Mouse (Mus musculus): ENCODE measurements around the gene Mdh2. TPM values are rescaled to one million over a fixed set of nuclear protein-coding genes. Genes with fewer than 3 reads are reported as not detected.

Mdh2 gene
- polyA plus RNA-seq, 1 experiment from 2014 or later: 588 TPM

DNA sequence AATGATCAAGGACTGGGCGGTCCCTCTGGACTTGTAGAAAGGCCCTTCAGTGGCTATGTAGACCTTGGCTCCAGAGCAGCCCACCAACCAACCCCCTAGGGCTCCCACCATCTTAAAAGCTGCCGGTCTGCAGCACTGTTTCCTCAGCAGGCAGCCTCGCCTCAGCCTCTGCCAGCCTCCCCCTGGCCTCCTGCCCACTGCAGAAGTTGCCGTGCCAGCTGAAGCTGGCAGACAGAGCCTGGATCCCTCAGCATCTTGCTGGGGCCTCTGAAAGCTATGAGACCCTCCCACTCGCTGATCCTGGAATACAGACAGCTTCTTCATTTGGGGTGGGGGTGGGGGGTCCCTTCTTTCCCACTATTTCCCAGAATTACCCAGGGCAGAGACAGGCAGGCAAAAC is 34.7 kb downstream of the Mdh2 start:
- no peaks in the 10 kb centered on the region for H3K9me3 ChIP-seq (replicated peaks)
- no peak overlapping the region for H3K4me2 ChIP-seq
- H3K4me1 ChIP-seq: no peaks in the 10 kb centered on the region
- peaks cover 4% of the 10 kb centered on the region; the same call in 1 of the 2 replicates for H3K27me3 ChIP-seq
- 73% methylated on average over 5 of the region's 5 CpGs for WGBS
- H3K27ac ChIP-seq: no peak overlapping the region
- H3K9ac ChIP-seq: no peak overlapping the region
- H3K4me3 ChIP-seq (replicated peaks): no peak overlapping the region
- no peaks in the 10 kb centered on the region for H3K36me3 ChIP-seq
- ATAC-seq (replicated peaks; ENCODE audit: low FRiP score): no peak

DNA sequence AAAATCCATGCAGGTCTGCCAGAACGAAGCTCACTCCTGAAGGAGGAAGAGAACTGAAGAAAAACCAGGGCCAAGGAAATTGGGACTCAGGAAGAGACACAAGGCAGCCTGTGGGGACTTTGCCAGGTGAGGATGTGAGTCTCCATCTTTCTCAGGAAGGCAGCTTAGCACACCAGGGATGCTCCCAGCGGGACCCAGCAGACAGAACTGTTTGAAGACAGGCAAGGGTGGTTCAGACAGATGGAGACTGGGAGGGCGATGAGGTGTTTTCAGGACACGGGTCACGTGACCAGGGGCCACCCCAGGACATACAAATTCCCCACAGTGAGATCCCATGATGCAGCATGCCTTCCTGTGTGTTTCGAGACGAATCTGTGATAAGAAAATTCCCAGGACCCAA is 40.2 kb downstream of the Mdh2 start:
- ATAC-seq (replicated peaks; ENCODE audit: low FRiP score): no peak
- no peaks in the 10 kb centered on the region for H3K36me3 ChIP-seq
- H3K27me3 ChIP-seq: peaks cover 35% of the 10 kb centered on the region; the same call in 1 of the 2 replicates
- 45% methylated on average over 7 of the region's 7 CpGs for whole genome bisulfite sequencing
- H3K9me3 ChIP-seq (replicated peaks): no peaks in the 10 kb centered on the region
- H3K4me1 ChIP-seq: no peaks in the 10 kb centered on the region
- no peak overlapping the region for H3K27ac ChIP-seq
- no peak overlapping the region for H3K9ac ChIP-seq
- no peak overlapping the region for H3K4me2 ChIP-seq
- no peak overlapping the region for H3K4me3 ChIP-seq (replicated peaks)

DNA sequence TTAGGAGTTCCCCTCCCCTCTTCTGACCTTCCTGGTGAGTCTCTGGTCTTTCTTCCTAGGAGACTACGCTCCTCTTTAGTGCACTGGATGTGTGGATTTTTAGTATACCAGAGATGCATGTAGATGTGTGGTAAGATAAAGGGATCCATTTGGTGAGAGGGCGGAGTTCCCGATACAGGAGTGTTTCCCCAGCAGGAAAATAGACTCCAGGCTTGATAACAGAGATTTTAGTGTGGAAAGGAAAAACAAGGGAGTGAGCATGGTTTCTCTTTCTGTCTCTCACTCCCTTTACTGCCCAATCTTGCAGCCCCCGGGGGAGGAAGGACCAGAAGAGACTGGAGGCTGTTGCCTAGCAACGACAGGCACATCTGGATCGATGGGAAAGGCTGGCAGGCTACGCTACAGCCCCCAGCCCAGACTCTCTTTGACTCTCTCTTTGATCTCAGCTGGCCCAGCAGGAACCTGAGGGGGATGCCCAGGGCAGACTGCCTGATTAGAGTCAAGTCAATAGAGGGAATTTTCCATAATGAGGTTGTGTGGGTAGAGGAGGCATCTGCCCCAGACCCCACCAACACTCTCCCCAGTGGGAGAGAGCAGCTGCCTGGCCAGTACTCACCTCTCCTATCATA is 44.1 kb downstream of the Mdh2 start:
- no peak for ATAC-seq (replicated peaks; ENCODE audit: low FRiP score)
- no peak overlapping the region for H3K9ac ChIP-seq
- H3K4me3 ChIP-seq (replicated peaks): no peak overlapping the region
- no peak overlapping the region for H3K4me2 ChIP-seq
- H3K27me3 ChIP-seq: peaks cover 35% of the 10 kb centered on the region; the same call in 1 of the 2 replicates
- WGBS: 25% methylated on average over 7 of the region's 7 CpGs
- H3K36me3 ChIP-seq: no peaks in the 10 kb centered on the region
- no peak overlapping the region for H3K27ac ChIP-seq
- H3K4me1 ChIP-seq: no peaks in the 10 kb centered on the region
- H3K9me3 ChIP-seq (replicated peaks): no peaks in the 10 kb centered on the region

DNA sequence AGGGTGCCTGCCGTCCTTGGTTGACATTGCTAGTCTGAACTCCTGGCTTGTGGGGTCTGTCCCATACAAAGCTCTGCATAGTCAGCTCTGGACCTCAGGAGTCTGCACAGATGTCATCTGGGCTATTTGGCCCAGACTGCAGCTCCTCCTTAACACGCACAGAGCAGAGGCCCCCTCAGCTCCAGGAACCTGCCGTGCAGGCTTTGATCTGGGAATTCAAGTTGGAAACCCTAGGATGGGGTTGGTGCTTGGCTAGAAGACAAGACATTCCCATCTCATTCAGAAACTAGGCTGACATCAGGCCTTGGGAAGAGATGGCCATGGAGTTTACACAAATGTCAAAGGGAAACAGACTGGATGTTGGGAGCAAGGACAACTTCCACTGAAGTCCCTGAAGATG is 46.2 kb downstream of the Mdh2 start:
- no peaks in the 10 kb centered on the region for H3K9me3 ChIP-seq (replicated peaks)
- H3K4me3 ChIP-seq (replicated peaks): no peak overlapping the region
- no peak overlapping the region for H3K27ac ChIP-seq
- no peaks in the 10 kb centered on the region for H3K36me3 ChIP-seq
- H3K4me2 ChIP-seq: no peak overlapping the region
- WGBS: 48% methylated on average over 3 of the region's 3 CpGs
- no peak overlapping the region for H3K9ac ChIP-seq
- H3K4me1 ChIP-seq: no peaks in the 10 kb centered on the region
- peaks cover 21% of the 10 kb centered on the region; the same call in 1 of the 2 replicates for H3K27me3 ChIP-seq
- no peak for ATAC-seq (replicated peaks; ENCODE audit: low FRiP score)

DNA sequence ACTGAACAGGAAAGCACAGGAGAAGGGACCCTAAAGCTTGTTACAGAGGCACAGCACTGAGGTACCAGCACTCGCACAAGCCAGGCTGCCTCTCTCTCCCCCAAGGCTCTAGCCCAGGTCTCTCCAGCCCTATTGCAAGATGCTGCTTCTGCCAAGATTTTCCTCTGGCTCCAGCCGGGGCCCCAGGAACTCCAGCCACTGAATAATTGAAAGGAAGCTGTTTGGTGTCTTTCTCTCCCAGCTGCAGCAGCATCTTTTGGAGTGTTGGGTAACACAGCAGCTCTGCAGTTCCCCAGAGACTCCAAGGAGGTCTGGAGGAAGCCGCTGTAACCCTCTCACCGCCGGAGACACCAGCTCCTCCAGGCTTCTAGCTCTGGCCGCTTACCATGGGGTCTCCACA is 47.9 kb downstream of the Mdh2 start:
- H3K27me3 ChIP-seq: peaks cover 15% of the 10 kb centered on the region; the same call in 1 of the 2 replicates
- no peaks in the 10 kb centered on the region for H3K9me3 ChIP-seq (replicated peaks)
- H3K4me1 ChIP-seq: no peaks in the 10 kb centered on the region
- no peak overlapping the region for H3K9ac ChIP-seq
- H3K4me2 ChIP-seq: no peak overlapping the region
- no peak overlapping the region for H3K4me3 ChIP-seq (replicated peaks)
- H3K27ac ChIP-seq: no peak overlapping the region
- no peak for ATAC-seq (replicated peaks; ENCODE audit: low FRiP score)
- H3K36me3 ChIP-seq: no peaks in the 10 kb centered on the region
- WGBS: 47% methylated on average over 6 of the region's 6 CpGs

DNA sequence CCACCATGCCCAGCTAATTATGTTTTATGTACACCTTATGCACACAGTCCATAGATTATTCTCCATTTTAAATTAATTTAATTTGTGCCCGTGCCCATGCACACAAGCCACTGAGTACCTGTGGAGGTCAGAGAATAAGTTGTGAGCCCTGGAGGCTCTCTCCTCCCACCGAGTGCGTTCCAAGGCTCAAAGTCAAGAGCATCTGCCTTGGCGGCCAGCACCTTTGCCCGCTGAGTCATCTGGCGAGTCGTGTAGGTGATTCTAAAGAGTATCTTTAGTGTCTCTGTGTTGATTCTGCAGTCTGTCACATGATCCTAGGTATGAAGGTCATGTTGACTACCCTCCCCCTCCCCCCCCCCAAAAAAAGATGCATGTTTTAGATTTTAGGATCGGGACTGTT is 51.1 kb downstream of the Mdh2 start:
- H3K36me3 ChIP-seq: no peaks in the 10 kb centered on the region
- no peak overlapping the region for H3K4me3 ChIP-seq (replicated peaks)
- H3K9me3 ChIP-seq (replicated peaks): no peaks in the 10 kb centered on the region
- no peak overlapping the region for H3K4me2 ChIP-seq
- ATAC-seq (replicated peaks; ENCODE audit: low FRiP score): no peak
- peaks cover under 1% of the 10 kb centered on the region for H3K4me1 ChIP-seq
- peaks cover under 1% of the 10 kb centered on the region for H3K27me3 ChIP-seq
- no peak overlapping the region for H3K9ac ChIP-seq
- WGBS: 84% methylated on average over 8 of the region's 8 CpGs
- no peak overlapping the region for H3K27ac ChIP-seq

DNA sequence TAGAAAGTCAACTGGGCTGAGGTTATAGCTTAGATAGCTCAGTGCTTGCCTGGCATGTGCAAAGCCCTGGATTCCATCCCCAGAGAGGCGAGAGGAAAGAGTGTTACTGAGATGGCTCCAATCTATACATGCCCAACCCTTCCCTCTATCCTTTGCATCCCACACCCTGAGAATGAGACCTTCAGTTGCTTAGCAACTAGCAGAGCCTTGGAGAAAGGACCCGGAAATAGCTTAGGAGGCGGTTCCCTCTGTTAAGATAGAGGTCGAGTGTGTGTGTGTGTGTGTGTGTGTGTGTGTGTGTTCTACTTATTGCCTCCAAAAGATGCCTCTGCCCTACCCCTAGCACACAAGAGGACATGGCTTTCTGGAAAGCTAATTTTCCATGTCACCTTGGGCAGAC is 54.4 kb downstream of the Mdh2 start:
- H3K36me3 ChIP-seq: no peaks in the 10 kb centered on the region
- H3K27me3 ChIP-seq: peaks cover 17% of the 10 kb centered on the region
- H3K9me3 ChIP-seq (replicated peaks): no peaks in the 10 kb centered on the region
- 36% methylated on average over 4 of the region's 4 CpGs for WGBS
- peaks cover 18% of the 10 kb centered on the region for H3K4me1 ChIP-seq
- ATAC-seq (replicated peaks; ENCODE audit: low FRiP score): no peak
- no peak overlapping the region for H3K9ac ChIP-seq
- H3K27ac ChIP-seq: no peak overlapping the region
- no peak overlapping the region for H3K4me2 ChIP-seq
- H3K4me3 ChIP-seq (replicated peaks): no peak overlapping the region

DNA sequence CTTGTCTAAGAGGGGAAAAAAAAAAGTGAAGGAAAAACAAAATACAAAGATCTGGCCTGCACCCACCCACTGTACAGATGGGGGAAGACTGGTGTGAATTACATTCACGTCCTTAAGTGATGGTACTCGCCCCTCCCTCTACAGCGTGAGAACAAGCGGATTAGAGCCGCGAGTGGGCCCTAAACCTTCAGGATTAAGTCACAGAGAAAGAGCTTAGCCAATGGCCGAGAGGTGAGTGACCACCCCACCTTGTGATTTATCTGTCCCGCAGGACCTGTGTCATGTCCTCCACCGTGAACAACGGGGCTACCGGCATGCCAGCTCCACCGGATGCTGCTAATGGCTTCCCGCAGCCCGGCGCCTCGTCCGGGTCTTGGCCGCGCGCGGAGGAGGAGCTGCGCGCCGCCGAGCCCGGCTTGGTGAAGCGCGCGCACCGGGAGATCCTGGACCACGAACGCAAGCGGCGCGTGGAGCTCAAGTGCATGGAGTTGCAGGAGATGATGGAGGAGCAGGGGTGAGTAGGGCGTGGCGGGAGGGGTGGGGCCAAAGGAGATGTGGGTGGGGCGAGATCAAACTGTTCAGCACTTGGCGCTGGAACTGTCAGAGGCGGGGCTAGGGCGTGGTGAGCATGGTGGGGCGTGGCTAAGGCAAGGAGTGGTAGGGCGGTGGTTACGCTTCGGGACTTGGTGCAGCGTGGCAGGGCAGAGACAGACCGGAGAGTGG is 56.6 kb downstream of the Mdh2 start:
- Histone ChIP-seq H3K27ac (no peak overlapping the region), H3K9me3 (replicated peaks) (no peaks in the 10 kb centered on the region), H3K27me3 (peaks cover 17% of the 10 kb centered on the region), H3K4me3 (replicated peaks) (peak overlapping the region; percentile 53), H3K9ac (peak overlapping the region; percentile 19; the same call in 1 of the 2 replicates), H3K36me3 (no peaks in the 10 kb centered on the region), H3K4me1 (peaks cover 18% of the 10 kb centered on the region), H3K4me2 (peak overlapping the region; percentile 94)
- WGBS: under 1% methylated on average over 47 of the region's 47 CpGs
- peak; percentile 94 for ATAC-seq (replicated peaks; ENCODE audit: low FRiP score)

DNA sequence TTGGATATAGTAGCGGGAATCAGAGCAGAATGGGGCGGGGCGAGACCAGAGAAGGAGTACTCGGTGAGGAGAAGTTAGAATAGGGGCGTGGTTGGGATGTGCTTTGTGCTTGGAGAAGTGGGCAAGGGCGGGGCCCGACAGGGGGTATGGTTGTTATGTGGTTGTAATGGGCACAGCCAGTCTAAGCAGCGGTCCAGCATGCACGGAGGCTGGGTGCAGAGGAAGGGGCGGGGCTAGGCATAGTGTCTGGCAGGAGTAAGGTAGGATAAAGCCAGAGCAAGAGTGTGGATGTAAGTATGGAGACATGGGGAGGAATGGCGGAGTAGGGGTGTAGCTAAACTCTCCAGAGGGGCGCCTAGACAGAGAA is 57.2 kb downstream of the Mdh2 start:
- H3K4me3 ChIP-seq (replicated peaks): peak overlapping the region; percentile 53
- no peaks in the 10 kb centered on the region for H3K9me3 ChIP-seq (replicated peaks)
- H3K36me3 ChIP-seq: no peaks in the 10 kb centered on the region
- H3K27me3 ChIP-seq: peaks cover 17% of the 10 kb centered on the region
- peak; percentile 78 for ATAC-seq (replicated peaks; ENCODE audit: low FRiP score)
- WGBS: 2% methylated on average over 12 of the region's 12 CpGs
- peaks cover 18% of the 10 kb centered on the region for H3K4me1 ChIP-seq
- 0 out of 2 replicates have a peak overlapping the region, but pooled peaks have one; percentile 19 for H3K9ac ChIP-seq
- H3K4me2 ChIP-seq: peak overlapping the region; percentile 94
- no peak overlapping the region for H3K27ac ChIP-seq

DNA sequence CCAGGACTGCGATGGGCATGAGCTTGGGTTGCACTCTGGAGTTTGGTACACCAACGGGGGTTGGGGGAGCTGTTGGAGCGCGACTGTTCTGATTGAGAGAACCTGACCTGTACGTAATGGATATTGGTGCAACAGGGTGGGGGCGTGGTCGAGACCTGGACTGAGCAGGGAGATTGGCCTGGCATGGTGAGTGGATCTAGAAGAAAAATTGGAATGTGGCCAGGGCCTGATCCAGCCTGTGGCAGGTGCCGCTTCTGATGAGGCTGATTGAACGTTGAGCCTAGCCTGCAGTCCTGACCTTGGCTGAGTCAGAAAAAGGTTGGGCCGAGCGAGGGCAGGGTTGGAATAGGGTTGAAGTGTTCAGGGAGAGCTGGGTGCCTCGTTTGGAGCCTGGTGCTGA is 57.7 kb downstream of the Mdh2 start:
- peaks cover 17% of the 10 kb centered on the region for H3K27me3 ChIP-seq
- no peak for ATAC-seq (replicated peaks; ENCODE audit: low FRiP score)
- WGBS: 16% methylated on average over 12 of the region's 12 CpGs
- no peak overlapping the region for H3K9ac ChIP-seq
- no peak overlapping the region for H3K27ac ChIP-seq
- H3K4me3 ChIP-seq (replicated peaks): peak overlapping the region; percentile 53
- H3K36me3 ChIP-seq: no peaks in the 10 kb centered on the region
- H3K4me1 ChIP-seq: peaks cover 18% of the 10 kb centered on the region
- no peaks in the 10 kb centered on the region for H3K9me3 ChIP-seq (replicated peaks)
- peak overlapping the region; percentile 94 for H3K4me2 ChIP-seq
